Comparison of ENCODE assay signal across 23 mouse cellular contexts in genomic region chr17:25090450-25090849, GRCm38 (mm10). TPM values are rescaled to one million over a fixed set of nuclear protein-coding genes. Genes with fewer than 3 reads are reported as not detected.
DNase-seq lines count a peak whose midpoint lies in the region; ATAC-seq lines count a peak whose summit lies in the region.
"Had no signal": no experiment of that assay in that cellular context is flagged by ENCODE, and none has a peak within 500 bp of the region (broad histone marks: within the 10 kb centered on the region; RNA-seq: fewer than 3 reads in every experiment).

No protein-coding gene starts in this region.

- H3K27me3 ChIP-seq in heart, embryonic 11.5 days (ENCODE audit: control insufficient read depth, insufficient read depth, low read length), result no peaks in the 10 kb centered on the region
- no peaks in the 10 kb centered on the region for H3K27me3 ChIP-seq in liver, embryonic 12.5 days (replicated peaks)
- H3K27me3 ChIP-seq in liver, embryonic 16.5 days (ENCODE audit: control insufficient read depth, insufficient read depth, low read depth, low read length), result no peaks in the 10 kb centered on the region
- H3K27me3 ChIP-seq: forebrain, embryonic 15.5 days; heart, embryonic 15.5 days; hindbrain, embryonic 15.5 days had no signal

- DNase-seq in heart, adult 9 months (ENCODE audit: low spot score in 2 of 2), result no peak
- DNase-seq in ovary, adult 18-20 months (ENCODE audit: low spot score), result no peak
- no peak for DNase-seq in left cerebral cortex, postnatal 4 days
- no peak for DNase-seq in cerebellum, postnatal 14 days
- DNase-seq: adrenal gland, postnatal 10 days; cerebellum, adult 18-20 months; cerebellum, adult 9-11 months; gastrocnemius, postnatal 36 days; heart, adult 11 months; heart, postnatal 36 days had no signal

- no peak for ATAC-seq in heart, embryonic 11.5 days (replicated peaks; ENCODE audit: insufficient number of reproducible peaks, low FRiP score, low TSS enrichment)
- peak; percentile 21 for ATAC-seq in erythroblast, adult 5-6 weeks (replicated peaks; ENCODE audit: low FRiP score, poor library complexity, severe bottlenecking)
- no peak for ATAC-seq in liver, embryonic 12.5 days
- no peak for ATAC-seq in liver, embryonic 16.5 days (ENCODE audit: low read depth)
- ATAC-seq: forebrain, embryonic 15.5 days; inflammation-experienced regulatory T-cells, adult 6 months had no signal

- WGBS in heart, embryonic 11.5 days (ENCODE audit: insufficient replicate concordance), result 89% methylated on average over 10 of the region's 10 CpGs
- WGBS in liver, embryonic 12.5 days (ENCODE audit: insufficient replicate concordance), result 73% methylated on average over 10 of the region's 10 CpGs
- WGBS in liver, embryonic 16.5 days (ENCODE audit: insufficient replicate concordance), result 64% methylated on average over 10 of the region's 10 CpGs

- no peaks in the 10 kb centered on the region for H3K9me3 ChIP-seq in heart, embryonic 11.5 days (replicated peaks; ENCODE audit: control insufficient read depth, low read length)
- H3K9me3 ChIP-seq in liver, embryonic 12.5 days (replicated peaks), result no peaks in the 10 kb centered on the region
- H3K9me3 ChIP-seq in liver, embryonic 16.5 days (replicated peaks; ENCODE audit: control insufficient read depth, low read length), result no peaks in the 10 kb centered on the region
- H3K9me3 ChIP-seq: embryonic facial prominence, embryonic 10.5 days; forebrain, embryonic 15.5 days; heart, embryonic 15.5 days; hindbrain, embryonic 15.5 days had no signal

- peaks cover 2% of the 10 kb centered on the region for H3K4me1 ChIP-seq in heart, embryonic 11.5 days (ENCODE audit: control insufficient read depth, insufficient read depth, low read length)
- H3K4me1 ChIP-seq in liver, embryonic 12.5 days, result peaks cover 80% of the 10 kb centered on the region
- peaks cover 59% of the 10 kb centered on the region for H3K4me1 ChIP-seq in liver, embryonic 16.5 days (ENCODE audit: control insufficient read depth, low read depth, low read length)
- H3K4me1 ChIP-seq: forebrain, embryonic 15.5 days; heart, embryonic 15.5 days; hindbrain, embryonic 15.5 days had no signal

- peak overlapping the region; percentile 25; the same call in 1 of the 2 replicates for H3K27ac ChIP-seq in heart, embryonic 11.5 days (ENCODE audit: low read depth, low read length)
- H3K27ac ChIP-seq in liver, embryonic 12.5 days, result peak overlapping the region; percentile 99
- H3K27ac ChIP-seq in liver, embryonic 16.5 days (ENCODE audit: low read length), result peak overlapping the region; percentile 98
- H3K27ac ChIP-seq: embryonic facial prominence, embryonic 10.5 days; forebrain, embryonic 15.5 days; heart, embryonic 15.5 days; hindbrain, embryonic 15.5 days had no signal

- H3K4me2 ChIP-seq in heart, embryonic 11.5 days, result peak overlapping the region; percentile 54
- peak overlapping the region; percentile 82 for H3K4me2 ChIP-seq in liver, embryonic 12.5 days
- peak overlapping the region; percentile 82 for H3K4me2 ChIP-seq in liver, embryonic 16.5 days (ENCODE audit: low read depth, low read length)
- H3K4me2 ChIP-seq: forebrain, embryonic 15.5 days; heart, embryonic 15.5 days; hindbrain, embryonic 15.5 days had no signal

- H3K9ac ChIP-seq in heart, embryonic 11.5 days (ENCODE audit: low read depth, low read length), result peak overlapping the region; percentile 43
- peak overlapping the region; percentile 87 for H3K9ac ChIP-seq in liver, embryonic 12.5 days
- peak overlapping the region; percentile 81 for H3K9ac ChIP-seq in liver, embryonic 16.5 days (ENCODE audit: low read depth, low read length)
- H3K9ac ChIP-seq: forebrain, embryonic 15.5 days; heart, embryonic 15.5 days; hindbrain, embryonic 15.5 days had no signal

- H3K4me3 ChIP-seq in heart, embryonic 11.5 days (ENCODE audit: low read depth, low read length), result peak overlapping the region; percentile 25; the same call in 1 of the 2 replicates
- H3K4me3 ChIP-seq in liver, embryonic 12.5 days, result peak overlapping the region; percentile 67
- peak overlapping the region; percentile 72 for H3K4me3 ChIP-seq in liver, embryonic 16.5 days (ENCODE audit: low read depth, low read length)
- H3K4me3 ChIP-seq: embryonic facial prominence, embryonic 10.5 days; erythroblast, embryonic 14.5 days; forebrain, embryonic 15.5 days; heart, embryonic 15.5 days; hindbrain, embryonic 15.5 days had no signal

- intact Hi-C loops in left cerebral cortex, postnatal 4 days (cut with DNase I), result no loop called here

- no peaks in the 10 kb centered on the region for H3K36me3 ChIP-seq in heart, embryonic 11.5 days (ENCODE audit: control insufficient read depth, insufficient read depth, low read length)
- peaks cover 53% of the 10 kb centered on the region for H3K36me3 ChIP-seq in liver, embryonic 12.5 days
- H3K36me3 ChIP-seq in liver, embryonic 16.5 days (ENCODE audit: control insufficient read depth, insufficient read depth), result peaks cover 48% of the 10 kb centered on the region

RNA-seq across cellular contexts. Expression of gene Tmem204, which starts 7.1 kb away (rescaled TPM):
- 14.4 and 18.5 TPM in 2 replicates for polyA plus RNA-seq in heart, embryonic 11.5 days (2014; fragmentation: Nextera tagmentation; extraction: Ambion mirVana)
- total RNA-seq in erythroblast, adult 5-6 weeks (2015; ENCODE audit: low replicate concordance), result not detected in 2 replicates
- not detected in 2 replicates for total RNA-seq in erythroblast, adult 5-6 weeks (2017; ENCODE audit: low replicate concordance)
- polyA plus RNA-seq in liver, embryonic 12.5 days (2016; fragmentation: Nextera tagmentation; extraction: Ambion mirVana), result 6.1 and 7.2 TPM in 2 replicates
- polyA plus RNA-seq in liver, embryonic 16.5 days (2015; fragmentation: Nextera tagmentation; extraction: Ambion mirVana), result 6.2 and 7.3 TPM in 2 replicates
- total RNA-seq in left cerebral cortex, postnatal 4 days (2021), result 1 to 10 TPM; 5.4 to 6.7 TPM
- total RNA-seq: MEL had no signal
- polyA plus RNA-seq: erythroblast, embryonic 14.5 days had no signal

RNA-seq across cellular contexts. Expression of gene Telo2, which starts 25.3 kb away (rescaled TPM):
- 22.1 and 25.4 TPM in 2 replicates for polyA plus RNA-seq in heart, embryonic 11.5 days (2014; fragmentation: Nextera tagmentation; extraction: Ambion mirVana)
- 3.5 and 5.9 TPM in 2 replicates for total RNA-seq in erythroblast, adult 5-6 weeks (2015; ENCODE audit: low replicate concordance)
- total RNA-seq in erythroblast, adult 5-6 weeks (2017; ENCODE audit: low replicate concordance), result 6.3 and 11.6 TPM in 2 replicates
- polyA plus RNA-seq in liver, embryonic 12.5 days (2016; fragmentation: Nextera tagmentation; extraction: Ambion mirVana), result 25.6 and 28.6 TPM in 2 replicates
- 12.2 TPM in 2 replicates for polyA plus RNA-seq in liver, embryonic 16.5 days (2015; fragmentation: Nextera tagmentation; extraction: Ambion mirVana)
- 10 to 100 TPM; 58.3 to 59.3 TPM for total RNA-seq in left cerebral cortex, postnatal 4 days (2021)

RNA-seq across cellular contexts. Expression of gene Ptx4, which starts 30.1 kb away (rescaled TPM):
- polyA plus RNA-seq in heart, embryonic 11.5 days (2014; fragmentation: Nextera tagmentation; extraction: Ambion mirVana), result 0.10 TPM in 1 of 2 replicates, not detected in the other
- total RNA-seq in erythroblast, adult 5-6 weeks (2015; ENCODE audit: low replicate concordance), result not detected in 2 replicates
- not detected in 2 replicates for total RNA-seq in erythroblast, adult 5-6 weeks (2017; ENCODE audit: low replicate concordance)
- polyA plus RNA-seq in liver, embryonic 12.5 days (2016; fragmentation: Nextera tagmentation; extraction: Ambion mirVana), result not detected in 2 replicates
- not detected in 2 replicates for polyA plus RNA-seq in liver, embryonic 16.5 days (2015; fragmentation: Nextera tagmentation; extraction: Ambion mirVana)
- total RNA-seq in left cerebral cortex, postnatal 4 days (2021), result under 1 TPM; 0.32 to 0.34 TPM
- total RNA-seq: MEL had no signal
- polyA plus RNA-seq: C2C12; erythroblast, embryonic 14.5 days; forebrain, embryonic 15.5 days; hindbrain, embryonic 11.5 days; hindbrain, embryonic 15.5 days; inflammation-experienced regulatory T-cells, adult 6 months had no signal

RNA-seq across cellular contexts. Expression of gene Clcn7, which starts 42.7 kb away (rescaled TPM):
- 18.9 and 20.4 TPM in 2 replicates for polyA plus RNA-seq in heart, embryonic 11.5 days (2014; fragmentation: Nextera tagmentation; extraction: Ambion mirVana)
- 3.7 and 8.6 TPM in 2 replicates for total RNA-seq in erythroblast, adult 5-6 weeks (2015; ENCODE audit: low replicate concordance)
- total RNA-seq in erythroblast, adult 5-6 weeks (2017; ENCODE audit: low replicate concordance), result 6.0 and 9.1 TPM in 2 replicates
- 13.7 and 14.8 TPM in 2 replicates for polyA plus RNA-seq in liver, embryonic 12.5 days (2016; fragmentation: Nextera tagmentation; extraction: Ambion mirVana)
- polyA plus RNA-seq in liver, embryonic 16.5 days (2015; fragmentation: Nextera tagmentation; extraction: Ambion mirVana), result 9.9 and 10.3 TPM in 2 replicates
- 10 to 100 TPM; 40.9 to 42.5 TPM for total RNA-seq in left cerebral cortex, postnatal 4 days (2021)

Comparison
In these comparisons a context has a peak if more than half of its experiments do, and no peak if none do; other contexts are left out.
1. H3K27ac ChIP-seq: peak in every context shown above with its lines; median percentile 99 in liver, embryonic 12.5 days; 98 in liver, embryonic 16.5 days; 25 in heart, embryonic 11.5 days.